Mouse (Mus musculus): ENCODE results near the gene Tatdn2. TPM values are rescaled to one million over a fixed set of nuclear protein-coding genes. Genes with fewer than 3 reads are reported as not detected.

Gene Tatdn2
- polyA plus RNA-seq, 1 experiment from 2014 or later = 1.4 TPM

Small RNAs within 50 kb of the gene (microRNA-seq; reads per million reads assigned to microRNA genes)
- not detected for gene Mir7042

Other genes starting within 250 kb of the Tatdn2 start
- gene Il17re, start 238.6 kb upstream of the Tatdn2 start, polyA plus RNA-seq (2015; fragmentation: Nextera tagmentation; extraction: Ambion mirVana) = 0.50 and 1.5 TPM in 2 replicates
- gene Il17rc, start 225.6 kb upstream of the Tatdn2 start, polyA plus RNA-seq (2015; fragmentation: Nextera tagmentation; extraction: Ambion mirVana) = 3.5 and 9.5 TPM in 2 replicates
- gene Creld1, start 213.8 kb upstream of the Tatdn2 start, polyA plus RNA-seq (2015; fragmentation: Nextera tagmentation; extraction: Ambion mirVana) = 87.9 and 106 TPM in 2 replicates
- 10.2 and 12.8 TPM in 2 replicates for gene Prrt3, start 195.1 kb upstream of the Tatdn2 start, polyA plus RNA-seq (2015; fragmentation: Nextera tagmentation; extraction: Ambion mirVana)
- gene Emc3, start 165.4 kb upstream of the Tatdn2 start, polyA plus RNA-seq (2015; fragmentation: Nextera tagmentation; extraction: Ambion mirVana) = 118 and 119 TPM in 2 replicates
- 1.8 and 3.7 TPM in 2 replicates for gene Fancd2, start 165.4 kb upstream of the Tatdn2 start, polyA plus RNA-seq (2015; fragmentation: Nextera tagmentation; extraction: Ambion mirVana)
- gene Fancd2os, start 96.3 kb upstream of the Tatdn2 start, polyA plus RNA-seq (2015; fragmentation: Nextera tagmentation; extraction: Ambion mirVana) = not detected in 2 replicates
- gene Brk1, start 92.3 kb upstream of the Tatdn2 start, polyA plus RNA-seq (2015; fragmentation: Nextera tagmentation; extraction: Ambion mirVana) = 245 and 258 TPM in 2 replicates
- gene Vhl, start 73.1 kb upstream of the Tatdn2 start, polyA plus RNA-seq (2015; fragmentation: Nextera tagmentation; extraction: Ambion mirVana) = 68.1 and 75.8 TPM in 2 replicates
- 2.5 and 4.5 TPM in 2 replicates for gene Irak2, start 58.6 kb upstream of the Tatdn2 start, polyA plus RNA-seq (2015; fragmentation: Nextera tagmentation; extraction: Ambion mirVana)
- gene Ghrl, start 22.8 kb downstream of the Tatdn2 start, polyA plus RNA-seq (2015; fragmentation: Nextera tagmentation; extraction: Ambion mirVana) = 1.1 and 1.9 TPM in 2 replicates
- 194 and 214 TPM in 2 replicates for gene Sec13, start 43.7 kb downstream of the Tatdn2 start, polyA plus RNA-seq (2015; fragmentation: Nextera tagmentation; extraction: Ambion mirVana)

Data from neural tube, embryonic 15.5 days (tissue).